Comparison of ENCODE assay signal across 9 mouse cellular contexts in genomic region chr16:92801567-92801966, GRCm38 (mm10). TPM values are rescaled to one million over a fixed set of nuclear protein-coding genes. Genes with fewer than 3 reads are reported as not detected.
DNase-seq lines count a peak whose midpoint lies in the region; ATAC-seq lines count a peak whose summit lies in the region.
"Had no signal": no experiment of that assay in that cellular context is flagged by ENCODE, and none has a peak within 500 bp of the region (broad histone marks: within the 10 kb centered on the region; RNA-seq: fewer than 3 reads in every experiment).

No protein-coding gene starts in this region.

- H3K27ac ChIP-seq in lung, embryonic 15.5 days = no peak overlapping the region
- H3K27ac ChIP-seq: midbrain, embryonic 15.5 days had no signal

- intact Hi-C loops in heart, postnatal 14 days (cut with DNase I) = no loop called here

- no peak overlapping the region for H3K4me2 ChIP-seq in lung, embryonic 15.5 days
- H3K4me2 ChIP-seq: midbrain, embryonic 15.5 days had no signal

- H3K9me3 ChIP-seq in lung, embryonic 15.5 days = no peaks in the 10 kb centered on the region
- H3K9me3 ChIP-seq: midbrain, embryonic 15.5 days had no signal

- peak; percentile 49; the same call in 1 of the 2 replicates for ATAC-seq in lung, embryonic 15.5 days (ENCODE audit: borderline replicate concordance, extremely low read depth, low FRiP score, low TSS enrichment)
- ATAC-seq in cerebellum, adult (ENCODE audit: insufficient number of reproducible peaks, low FRiP score, low TSS enrichment) = no peak
- ATAC-seq: midbrain, embryonic 15.5 days had no signal

- H3K4me3 ChIP-seq in lung, embryonic 15.5 days = no peak overlapping the region
- H3K4me3 ChIP-seq: midbrain, embryonic 15.5 days had no signal

- H3K36me3 ChIP-seq in lung, embryonic 15.5 days = no peaks in the 10 kb centered on the region
- H3K36me3 ChIP-seq: midbrain, embryonic 15.5 days had no signal

- H3K27me3 ChIP-seq in lung, embryonic 15.5 days = no peaks in the 10 kb centered on the region
- H3K27me3 ChIP-seq: midbrain, embryonic 15.5 days had no signal

- H3K4me1 ChIP-seq in lung, embryonic 15.5 days = no peaks in the 10 kb centered on the region
- H3K4me1 ChIP-seq: midbrain, embryonic 15.5 days had no signal

- peak; percentile 97 for DNase-seq in heart, adult 11 months
- no peak for DNase-seq in heart, postnatal 14 days
- peak; percentile 86 for DNase-seq in c-Kit-positive CD71-positive TER-119-negative erythroid progenitor cells, embryonic 14.5 days (ENCODE audit: low read depth)
- DNase-seq in spleen, postnatal 14 days (ENCODE audit: low spot score in 2 of 2) = peak; percentile 66 to 74
- no peak for DNase-seq in kidney, postnatal 4 days
- no peak for DNase-seq in urinary bladder, postnatal 4 days (ENCODE audit: low spot score in 2 of 2)

- H3K9ac ChIP-seq in lung, embryonic 15.5 days = no peak overlapping the region
- H3K9ac ChIP-seq: midbrain, embryonic 15.5 days had no signal

- 61% methylated on average over 12 of the region's 12 CpGs for WGBS in lung, embryonic 15.5 days

RNA-seq across cellular contexts. Expression of gene Runx1, which starts 24.4 kb away (rescaled TPM):
- total RNA-seq in heart, postnatal 14 days (2021) = 1 to 10 TPM; 2.4 to 4.9 TPM
- polyA plus RNA-seq in lung, embryonic 15.5 days (2015; fragmentation: Nextera tagmentation; extraction: Ambion mirVana) = 8.1 and 10.6 TPM in 2 replicates

Comparison
In these comparisons a context has a peak if more than half of its experiments do, and no peak if none do; other contexts are left out.
1. DNase-seq: peak in heart, adult 11 months (single experiment), c-Kit-positive CD71-positive TER-119-negative erythroid progenitor cells, embryonic 14.5 days (single experiment) and spleen, postnatal 14 days (2 of 2); none in heart, postnatal 14 days (0 of 2), kidney, postnatal 4 days (0 of 2) and urinary bladder, postnatal 4 days (0 of 2).